Mouse (Mus musculus) testis, adult 2 months (tissue): ENCODE data around the gene Cpsf4.

Experiments used
- CTCF ChIP-seq: fragments of 200-500 bp; IDR thresholded peaks from 2 replicates; pipeline ENCODE4 v1.5.1; 2012; ENCODE audit warnings: low read depth, mild to moderate bottlenecking, inconsistent platforms, low read length, moderate library complexity; ENCODE audit not compliant: control insufficient read depth, insufficient read depth, insufficient replicate concordance
- POLR2A ChIP-seq: fragments of 200-500 bp; IDR thresholded peaks from 2 replicates; pipeline ENCODE4 v1.6.1; 2012; ENCODE audit warnings: low read depth, mild to moderate bottlenecking, inconsistent platforms, low read length, moderate library complexity; ENCODE audit not compliant: control insufficient read depth

- no peak for TF ChIP-seq CTCF
- TF ChIP-seq POLR2A: no peak
Measured at GRCm38 (mm10) chr5:145219981-145220380, 53.0 kb downstream of the Cpsf4 start.
